Mouse (Mus musculus): ENCODE results near the gene 0610040J01Rik. TPM values are rescaled to one million over a fixed set of nuclear protein-coding genes. Genes with fewer than 3 reads are reported as not detected.

The 0610040J01Rik gene
- polyA plus RNA-seq, 1 experiment from 2014 or later = 53.4 TPM

- Histone ChIP-seq H3K4me3 (replicated peaks; ENCODE audit: low read depth, low read length) (no peak overlapping the region), H3K27me3 (ENCODE audit: insufficient read depth, low read length) (no peaks in the 10 kb centered on the region), H3K27ac (peak overlapping the region; percentile 70; the same call in 1 of the 2 replicates), H3K4me1 (replicated peaks; ENCODE audit: insufficient read depth, low read length) (peaks cover 9% of the 10 kb centered on the region; the same call in 1 of the 2 replicates), H3K36me3 (ENCODE audit: insufficient read depth, low read length) (no peaks in the 10 kb centered on the region), H3K4me2 (ENCODE audit: low read length) (no peak overlapping the region), H3K9ac (ENCODE audit: low read depth, low read length) (no peak overlapping the region), H3K9me3 (replicated peaks; ENCODE audit: low read length) (no peaks in the 10 kb centered on the region)
- 41% methylated on average over 6 of the region's 6 CpGs for WGBS
- TF ChIP-seq CTCF (IDR thresholded peaks at IDR 0.05; ENCODE audit: low read depth) = no peak
- DNase-seq (ENCODE audit: low spot score) = no peak
- peak; percentile 34; the same call in 1 of the 2 replicates for ATAC-seq (replicated peaks; ENCODE audit: low FRiP score, low read depth)
These were observed 7.4 kb downstream of the 0610040J01Rik start for GRCm38 (mm10) chr5:63819519-63819918.

- no peak overlapping the region for H3K4me2 ChIP-seq (ENCODE audit: low read length)
- DNase-seq (ENCODE audit: low spot score) = no peak
- no peaks in the 10 kb centered on the region for H3K9me3 ChIP-seq (replicated peaks; ENCODE audit: low read length)
- TF ChIP-seq CTCF (IDR thresholded peaks at IDR 0.05; ENCODE audit: low read depth) = no peak; the same call in 1 of the 2 replicates
- H3K4me1 ChIP-seq (replicated peaks; ENCODE audit: insufficient read depth, low read length) = peaks cover 9% of the 10 kb centered on the region; the same call in 1 of the 2 replicates
- no peak overlapping the region for H3K9ac ChIP-seq (ENCODE audit: low read depth, low read length)
- ATAC-seq (replicated peaks; ENCODE audit: low FRiP score, low read depth) = no peak
- 84% methylated on average over 5 of the region's 5 CpGs for WGBS
- H3K4me3 ChIP-seq (replicated peaks; ENCODE audit: low read depth, low read length) = no peak overlapping the region
- no peaks in the 10 kb centered on the region for H3K27me3 ChIP-seq (ENCODE audit: insufficient read depth, low read length)
- H3K36me3 ChIP-seq (ENCODE audit: insufficient read depth, low read length) = no peaks in the 10 kb centered on the region
- no peak overlapping the region for H3K27ac ChIP-seq
These were observed 9.0 kb downstream of the 0610040J01Rik start for GRCm38 (mm10) chr5:63821176-63821575.

- no peak for TF ChIP-seq CTCF (IDR thresholded peaks at IDR 0.05; ENCODE audit: low read depth)
- Histone ChIP-seq H3K4me2 (ENCODE audit: low read length) (no peak overlapping the region), H3K4me3 (replicated peaks; ENCODE audit: low read depth, low read length) (no peak overlapping the region), H3K27ac (no peak overlapping the region), H3K4me1 (replicated peaks; ENCODE audit: insufficient read depth, low read length) (peaks cover 11% of the 10 kb centered on the region; the same call in 1 of the 2 replicates), H3K9me3 (replicated peaks; ENCODE audit: low read length) (no peaks in the 10 kb centered on the region), H3K36me3 (ENCODE audit: insufficient read depth, low read length) (no peaks in the 10 kb centered on the region), H3K9ac (ENCODE audit: low read depth, low read length) (no peak overlapping the region), H3K27me3 (ENCODE audit: insufficient read depth, low read length) (no peaks in the 10 kb centered on the region)
- WGBS = 68% methylated on average over 8 of the region's 8 CpGs
- DNase-seq (ENCODE audit: low spot score) (no peak), ATAC-seq (replicated peaks; ENCODE audit: low FRiP score, low read depth) (no peak)
These were observed 9.7 kb downstream of the 0610040J01Rik start for GRCm38 (mm10) chr5:63821860-63822259.

GRCm38 (mm10) chr5:63823362-63824332 lies 11.5 kb downstream of the 0610040J01Rik start:
- Histone ChIP-seq H3K4me2 (ENCODE audit: low read length) (peak overlapping the region; percentile 7; the same call in 1 of the 2 replicates), H3K27ac (peak overlapping the region; percentile 54), H3K4me1 (replicated peaks; ENCODE audit: insufficient read depth, low read length) (peaks cover 15% of the 10 kb centered on the region), H3K9me3 (replicated peaks; ENCODE audit: low read length) (no peaks in the 10 kb centered on the region), H3K36me3 (ENCODE audit: insufficient read depth, low read length) (no peaks in the 10 kb centered on the region), H3K4me3 (replicated peaks; ENCODE audit: low read depth, low read length) (no peak overlapping the region), H3K9ac (ENCODE audit: low read depth, low read length) (no peak overlapping the region), H3K27me3 (ENCODE audit: insufficient read depth, low read length) (no peaks in the 10 kb centered on the region)
- DNase-seq (ENCODE audit: low spot score) = no peak
- WGBS = 56% methylated on average over 10 of the region's 10 CpGs
- peak; percentile 11; the same call in 1 of the 2 replicates for ATAC-seq (replicated peaks; ENCODE audit: low FRiP score, low read depth)
- no peak for TF ChIP-seq CTCF (IDR thresholded peaks at IDR 0.05; ENCODE audit: low read depth)

GRCm38 (mm10) chr5:63824599-63825350 lies 12.6 kb downstream of the 0610040J01Rik start:
- ATAC-seq (replicated peaks; ENCODE audit: low FRiP score, low read depth) (no peak), DNase-seq (ENCODE audit: low spot score) (no peak)
- Histone ChIP-seq H3K9me3 (replicated peaks; ENCODE audit: low read length) (no peaks in the 10 kb centered on the region), H3K9ac (ENCODE audit: low read depth, low read length) (no peak overlapping the region), H3K4me3 (replicated peaks; ENCODE audit: low read depth, low read length) (no peak overlapping the region), H3K36me3 (ENCODE audit: insufficient read depth, low read length) (no peaks in the 10 kb centered on the region), H3K4me1 (replicated peaks; ENCODE audit: insufficient read depth, low read length) (peaks cover 15% of the 10 kb centered on the region), H3K4me2 (ENCODE audit: low read length) (no peak overlapping the region), H3K27ac (no peak overlapping the region; the same call in 1 of the 2 replicates), H3K27me3 (ENCODE audit: insufficient read depth, low read length) (no peaks in the 10 kb centered on the region)
- no peak for TF ChIP-seq CTCF (IDR thresholded peaks at IDR 0.05; ENCODE audit: low read depth)
- 88% methylated on average over 8 of the region's 8 CpGs for WGBS

GRCm38 (mm10) chr5:63825881-63826280 lies 13.7 kb downstream of the 0610040J01Rik start:
- no peak for TF ChIP-seq CTCF (IDR thresholded peaks at IDR 0.05; ENCODE audit: low read depth)
- no peak for DNase-seq (ENCODE audit: low spot score)
- Histone ChIP-seq H3K4me2 (ENCODE audit: low read length) (no peak overlapping the region), H3K27me3 (ENCODE audit: insufficient read depth, low read length) (no peaks in the 10 kb centered on the region), H3K27ac (peak overlapping the region; percentile 76; the same call in 1 of the 2 replicates), H3K36me3 (ENCODE audit: insufficient read depth, low read length) (no peaks in the 10 kb centered on the region), H3K9ac (ENCODE audit: low read depth, low read length) (no peak overlapping the region), H3K4me3 (replicated peaks; ENCODE audit: low read depth, low read length) (no peak overlapping the region), H3K9me3 (replicated peaks; ENCODE audit: low read length) (no peaks in the 10 kb centered on the region), H3K4me1 (replicated peaks; ENCODE audit: insufficient read depth, low read length) (peaks cover 16% of the 10 kb centered on the region)
- no peak for ATAC-seq (replicated peaks; ENCODE audit: low FRiP score, low read depth)
- WGBS = 63% methylated on average over 5 of the region's 5 CpGs

All from kidney, postnatal 0 days (tissue).